Mouse (Mus musculus): ENCODE data around the gene Zdhhc21.

The Zdhhc21 gene

DNA sequence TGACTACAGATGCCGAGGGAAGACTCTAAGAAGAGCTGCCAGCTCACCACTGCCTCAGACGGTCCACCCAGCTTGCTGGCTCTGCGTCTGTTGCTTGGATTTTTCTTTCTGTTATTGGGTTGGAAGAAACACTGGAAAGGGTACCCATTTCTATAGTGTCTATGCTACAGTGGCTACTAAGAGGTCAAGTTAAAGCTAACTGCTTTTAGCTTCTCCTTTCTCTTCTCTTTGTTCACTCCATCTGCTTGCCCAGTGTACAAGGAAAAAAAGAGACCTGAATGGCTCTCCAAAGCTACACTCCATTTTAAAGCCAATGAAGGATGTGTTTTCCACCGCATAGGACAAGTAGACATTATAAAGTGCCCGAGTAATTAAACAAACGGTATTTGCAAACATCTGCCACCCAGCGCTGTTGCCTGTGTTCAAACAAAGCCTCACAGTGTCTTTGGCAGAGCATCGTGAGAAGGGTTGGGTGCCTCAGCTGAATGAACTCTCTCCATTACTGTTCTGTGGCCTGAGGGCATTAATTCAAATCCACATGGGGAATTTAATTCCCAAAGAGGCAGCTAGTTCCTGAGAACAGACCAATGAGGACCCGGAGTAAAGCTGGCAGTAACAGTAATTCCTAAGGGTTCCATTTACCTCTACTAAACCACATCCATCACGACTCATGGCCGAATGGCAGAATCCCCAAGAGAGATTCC lies 94.1 kb downstream of the Zdhhc21 start:
- DNase-seq (ENCODE audit: low spot score) = no peak

DNA sequence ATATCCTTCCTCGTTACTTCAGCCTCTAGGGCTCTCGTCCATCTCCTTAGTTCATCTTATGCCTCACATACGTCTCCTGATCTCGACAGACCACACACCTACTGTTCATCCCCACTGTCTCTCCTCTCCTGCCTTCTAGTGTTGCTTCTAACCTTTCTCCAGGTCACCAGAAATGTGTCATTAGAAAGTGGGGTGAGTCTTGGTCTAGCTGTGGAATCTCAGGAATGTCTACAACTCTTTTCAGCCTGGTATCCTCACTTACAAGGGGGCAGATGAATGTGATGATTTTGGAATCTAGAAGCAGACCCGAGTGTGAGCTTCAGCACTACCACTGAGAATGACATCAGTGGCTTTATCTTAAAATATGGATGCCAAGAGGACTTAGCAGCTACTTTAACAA lies 96.2 kb downstream of the Zdhhc21 start:
- DNase-seq (ENCODE audit: low spot score) = no peak

DNA sequence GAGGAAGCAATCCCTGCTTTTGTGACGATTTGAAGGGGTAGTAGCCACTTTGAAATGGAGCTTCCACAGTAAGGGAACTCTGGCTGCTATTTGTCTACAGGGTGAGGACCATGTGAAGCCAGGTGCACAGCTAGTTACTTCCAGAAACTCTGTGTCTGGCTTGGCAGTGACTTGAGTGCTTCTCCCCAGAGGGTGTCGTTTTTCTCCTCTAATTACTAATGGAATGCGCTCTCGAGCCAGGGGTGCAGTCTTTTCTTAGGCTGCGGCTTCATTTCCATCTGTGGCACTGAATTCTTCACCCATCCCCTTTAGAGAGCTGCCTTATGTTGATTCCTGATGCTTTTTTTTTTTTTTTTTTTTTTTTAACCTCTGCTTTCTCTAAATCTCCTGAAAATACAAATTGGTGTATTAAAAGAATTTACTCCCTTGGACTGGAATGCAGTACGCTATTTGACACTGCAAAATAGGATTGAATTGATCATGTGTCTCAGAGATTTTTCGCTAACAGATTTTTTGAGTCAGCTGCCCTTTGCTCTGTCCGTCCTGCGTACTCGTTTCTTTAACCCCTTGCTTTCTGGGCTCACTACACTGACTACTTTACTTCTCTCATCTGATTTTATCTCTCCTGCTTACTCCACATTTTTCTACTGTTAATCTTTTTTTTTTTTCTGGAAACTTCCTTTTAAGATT lies 97.2 kb downstream of the Zdhhc21 start:
- DNase-seq (ENCODE audit: low spot score) = no peak

- DNase-seq (ENCODE audit: low spot score) = no peak
Observed at GRCm38 (mm10) chr4:82756295-82756626, 103.5 kb downstream of the Zdhhc21 start.

DNA sequence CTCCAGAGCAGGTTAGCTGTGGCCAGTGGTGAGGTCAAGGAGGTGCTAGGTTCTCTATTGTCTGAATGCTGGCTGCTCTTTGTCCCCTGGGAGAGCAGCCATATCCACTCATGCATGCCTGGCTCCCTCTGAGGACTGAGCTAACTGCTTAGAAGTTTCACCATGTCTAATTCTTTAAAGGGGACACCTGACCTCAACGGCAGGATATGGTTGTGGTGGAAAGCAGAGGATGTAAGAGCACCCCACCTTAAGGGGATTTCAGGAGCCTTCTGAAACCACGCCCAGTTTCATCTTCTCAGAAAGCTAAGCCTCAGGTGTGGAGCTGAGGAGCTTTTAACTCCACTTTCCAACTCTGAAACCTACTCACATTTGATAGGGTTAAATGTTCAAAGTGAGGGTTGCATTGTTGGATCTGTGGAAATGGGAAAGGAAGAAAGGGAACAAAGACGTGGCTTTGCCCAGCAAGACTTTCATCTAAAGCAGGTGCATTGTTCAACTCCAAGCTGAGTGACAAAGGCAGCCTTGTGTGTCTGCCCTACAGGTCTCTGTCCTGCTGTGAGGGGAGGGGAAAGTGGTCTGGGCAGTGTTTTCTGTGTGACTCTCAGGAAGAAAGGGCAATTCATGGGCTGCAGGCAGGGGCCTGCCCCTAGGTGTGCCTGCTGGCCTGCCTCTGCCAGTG lies 104.0 kb downstream of the Zdhhc21 start:
- no peak for DNase-seq (ENCODE audit: low spot score)
